Mouse (Mus musculus) midbrain, postnatal 0 days (tissue): ENCODE measurements around the gene Myo18b. TPM values are rescaled to one million over a fixed set of nuclear protein-coding genes. Genes with fewer than 3 reads are reported as not detected.

Experiments
- ATAC-seq: fragments of 200-750 bp; cut with Nextera tagmentation; 2 replicates; pipeline ENCODE4 v1.8.0; 2017; ENCODE audit warnings: moderate number of reproducible peaks, mild to moderate bottlenecking, moderate TSS enrichment, moderate library complexity; ENCODE audit not compliant: low FRiP score
- DNase-seq: peaks from one replicate; pipeline ENCODE4 v3.0.0-alpha.2; 2015; ENCODE audit warnings: low spot score
- H3K27ac ChIP-seq: fragments of 300-500 bp; sonication (generic); 2 replicates; pipeline ENCODE4 v1.5.1; 2014; ENCODE audit warnings: low read depth, mild to moderate bottlenecking, low read length, mixed read lengths
- H3K27me3 ChIP-seq: fragments of 300-500 bp; sonication (generic); 2 replicates; pipeline ENCODE4 v1.6.1; 2014; ENCODE audit warnings: low read length, control low read depth, mixed read lengths; ENCODE audit not compliant: insufficient read depth
- H3K36me3 ChIP-seq: fragments of 300-500 bp; sonication (generic); 2 replicates; pipeline ENCODE4 v1.6.1; 2014; ENCODE audit warnings: low read length, control low read depth, mixed read lengths; ENCODE audit not compliant: insufficient read depth
- H3K4me1 ChIP-seq: fragments of 300-500 bp; sonication (generic); 2 replicates; pipeline ENCODE4 v1.6.1; 2014; ENCODE audit warnings: mild to moderate bottlenecking, control low read depth, antibody characterized with exemption, low read length, mixed read lengths; ENCODE audit not compliant: insufficient read depth
- H3K4me2 ChIP-seq: fragments of 300-500 bp; sonication (generic); 2 replicates; pipeline ENCODE4 v1.6.1; 2014; ENCODE audit warnings: low read depth, mild to moderate bottlenecking, low read length, mixed read lengths; ENCODE audit not compliant: poor library complexity, severe bottlenecking
- H3K4me3 ChIP-seq: fragments of 300-500 bp; sonication (generic); 2 replicates; pipeline ENCODE4 v1.5.1; 2014; ENCODE audit warnings: low read depth, mild to moderate bottlenecking, low read length, moderate library complexity
- H3K9ac ChIP-seq: fragments of 300-500 bp; sonication (generic); replicated peaks from 2 replicates; pipeline ENCODE4 v1.6.1; 2014; ENCODE audit warnings: mild to moderate bottlenecking, low read length, moderate library complexity, mixed read lengths; ENCODE audit not compliant: poor library complexity, severe bottlenecking
- H3K9me3 ChIP-seq: fragments of 300-500 bp; sonication (generic); 2 replicates; pipeline ENCODE4 v1.6.1; 2016; ENCODE audit warnings: low read length, control low read depth
- CTCF ChIP-seq: IDR thresholded peaks from 2 replicates; pipeline ENCODE4 v1.5.1; 2016; ENCODE audit warnings: antibody characterized with exemption, mild to moderate bottlenecking
- WGBS: fragments of 180-500 bp; shearing (Covaris S2); extraction: QIAGEN DNeasy Blood & Tissue Kit; methylation state at CpG from one replicate; pipeline ENCODE4 v1.1.7; 2014; 5-methylcytosine and 5-hydroxymethylcytosine counted together
- polyA plus RNA-seq: library from polyadenylated mRNA; unstranded; fragments of >200 nt; fragmentation: Nextera tagmentation; extraction: Ambion mirVana; gene quantifications from 2 replicates; pipeline ENCODE4 v1.2.1, GENCODE M21; 2015
- total RNA-seq: library from RNA; depleted of rRNA; stranded (reverse); fragments of >200 nt; gene quantifications from 2 replicates; pipeline ENCODE4 v1.2.3, GENCODE M21; 2014

The Myo18b gene
- total and polyA plus RNA-seq, 2 experiments from 2014 or later: 1.3 to 1.9 TPM

- H3K4me3 ChIP-seq: no peak overlapping the region
- no peak overlapping the region for H3K27ac ChIP-seq
- no peak for TF ChIP-seq CTCF
- H3K36me3 ChIP-seq: peaks cover 26% of the 10 kb centered on the region
- H3K27me3 ChIP-seq: no peaks in the 10 kb centered on the region
- H3K4me2 ChIP-seq: no peak overlapping the region
- no peaks in the 10 kb centered on the region for H3K4me1 ChIP-seq
- no peak overlapping the region for H3K9ac ChIP-seq
- ATAC-seq: no peak
- no peaks in the 10 kb centered on the region for H3K9me3 ChIP-seq
- DNase-seq: no peak
Measured at GRCm38 (mm10) chr5:112921914-112922313, 25.8 kb upstream of the Myo18b start.

GRCm38 (mm10) chr5:112910381-112910780 is 14.2 kb upstream of the Myo18b start:
- Histone ChIP-seq H3K9me3 (no peaks in the 10 kb centered on the region), H3K4me2 (no peak overlapping the region), H3K9ac (no peak overlapping the region), H3K27me3 (no peaks in the 10 kb centered on the region), H3K36me3 (peaks cover 9% of the 10 kb centered on the region; the same call in 1 of the 2 replicates), H3K4me3 (no peak overlapping the region), H3K4me1 (no peaks in the 10 kb centered on the region), H3K27ac (peak overlapping the region; percentile 63)
- 43% methylated on average over 5 of the region's 5 CpGs for WGBS
- no peak for ATAC-seq
- no peak for TF ChIP-seq CTCF
- DNase-seq: peak; percentile 31

GRCm38 (mm10) chr5:112908169-112908614 is 12.0 kb upstream of the Myo18b start:
- TF ChIP-seq CTCF: no peak
- DNase-seq: no peak
- H3K4me2 ChIP-seq: no peak overlapping the region

GRCm38 (mm10) chr5:112907504-112907903 is 11.3 kb upstream of the Myo18b start:
- ATAC-seq: no peak
- no peak for TF ChIP-seq CTCF

More at GRCm38 (mm10) chr5:112908169-112908614, 12.0 kb upstream of the Myo18b start:
- H3K27me3 ChIP-seq: no peaks in the 10 kb centered on the region
- no peak overlapping the region for H3K27ac ChIP-seq
- no peak overlapping the region for H3K4me3 ChIP-seq
- H3K36me3 ChIP-seq: no peaks in the 10 kb centered on the region
- WGBS: 44% methylated on average over 2 of the region's 2 CpGs
- H3K9me3 ChIP-seq: no peaks in the 10 kb centered on the region
- ATAC-seq: no peak
- no peaks in the 10 kb centered on the region for H3K4me1 ChIP-seq
- no peak overlapping the region for H3K9ac ChIP-seq

GRCm38 (mm10) chr5:112893462-112894060 is 2.6 kb downstream of the Myo18b start:
- Histone ChIP-seq H3K36me3 (no peaks in the 10 kb centered on the region), H3K27me3 (no peaks in the 10 kb centered on the region), H3K9ac (no peak overlapping the region), H3K4me3 (no peak overlapping the region), H3K4me1 (peaks cover 3% of the 10 kb centered on the region; the same call in 1 of the 2 replicates), H3K27ac (no peak overlapping the region), H3K9me3 (no peaks in the 10 kb centered on the region), H3K4me2 (no peak overlapping the region)
- no peak for TF ChIP-seq CTCF
- 75% methylated on average over 5 of the region's 5 CpGs for WGBS
- ATAC-seq (no peak), DNase-seq (no peak)

More at GRCm38 (mm10) chr5:112907504-112907903, 11.3 kb upstream of the Myo18b start:
- H3K4me1 ChIP-seq: no peaks in the 10 kb centered on the region
- H3K27me3 ChIP-seq: no peaks in the 10 kb centered on the region
- no peak overlapping the region for H3K9ac ChIP-seq
- DNase-seq: no peak
- no peaks in the 10 kb centered on the region for H3K9me3 ChIP-seq
- no peak overlapping the region for H3K27ac ChIP-seq
- H3K4me3 ChIP-seq: no peak overlapping the region
- WGBS: 83% methylated on average over 6 of the region's 6 CpGs
- H3K4me2 ChIP-seq: no peak overlapping the region
- no peaks in the 10 kb centered on the region for H3K36me3 ChIP-seq

- no peaks in the 10 kb centered on the region for H3K9me3 ChIP-seq
- no peak for ATAC-seq
- no peak overlapping the region for H3K4me2 ChIP-seq
- no peak overlapping the region for H3K4me3 ChIP-seq
- peaks cover 3% of the 10 kb centered on the region; the same call in 1 of the 2 replicates for H3K4me1 ChIP-seq
- H3K9ac ChIP-seq: no peak overlapping the region
- no peak for DNase-seq
- H3K36me3 ChIP-seq: no peaks in the 10 kb centered on the region
- no peaks in the 10 kb centered on the region for H3K27me3 ChIP-seq
- no peak for TF ChIP-seq CTCF
- H3K27ac ChIP-seq: no peak overlapping the region
Measured at GRCm38 (mm10) chr5:112892411-112892810, 3.8 kb downstream of the Myo18b start.
